Mouse (Mus musculus): ENCODE measurements around the gene Vamp8.

GRCm38 (mm10) chr6:72419806-72420205 is 29.3 kb upstream of the Vamp8 start:
- no peak for TF ChIP-seq POLR2A (IDR thresholded peaks at IDR 0.05; ENCODE audit: borderline replicate concordance, insufficient read depth, low read length)
- no peak for TF ChIP-seq CTCF (IDR thresholded peaks at IDR 0.05; ENCODE audit: borderline replicate concordance, insufficient read depth, low read depth, low read length)
